Mouse (Mus musculus): ENCODE data around the gene Fcor. TPM values are rescaled to one million over a fixed set of nuclear protein-coding genes. Genes with fewer than 3 reads are reported as not detected.

Fcor gene
- polyA plus RNA-seq, 1 experiment, result 0.86 TPM

GRCm38 (mm10) chr8:3676131-3676992 lies 4.2 kb upstream of the Fcor start, which contains the start of gene Trappc5:
Trappc5 (plus strand) TSS chr8:3676299.
- Histone ChIP-seq H3K36me3 (ENCODE audit: control insufficient read depth, insufficient read depth, low read length) (peaks cover 18% of the 10 kb centered on the region), H3K4me1 (ENCODE audit: control insufficient read depth, insufficient read depth, insufficient read length) (peaks cover 2% of the 10 kb centered on the region; the same call in 1 of the 2 replicates), H3K4me3 (ENCODE audit: extremely low read depth, insufficient read depth, insufficient read length) (peak within 1 kb of the TSS; percentile 82), H3K27ac (ENCODE audit: insufficient read depth, low read length) (peak within 1 kb of the TSS; percentile 96), H3K27me3 (ENCODE audit: control insufficient read depth, insufficient read depth, low read length) (no peaks in the 10 kb centered on the region)
- TF ChIP-seq POLR2A (IDR thresholded peaks at IDR 0.05; ENCODE audit: low read depth, low read length), result peak; percentile 74
- TF ChIP-seq CTCF (IDR thresholded peaks at IDR 0.05; ENCODE audit: extremely low read depth, insufficient read depth, insufficient read length, insufficient replicate concordance), result peak; percentile 94
- under 1% methylated on average over 61 of the region's 61 CpGs for WGBS
- DNase-seq (ENCODE audit: low read depth in 1 of 2, low spot score in 2 of 2), result peak; percentile 86 to 92

- no peak for TF ChIP-seq CTCF (IDR thresholded peaks at IDR 0.05; ENCODE audit: extremely low read depth, insufficient read depth, insufficient read length, insufficient replicate concordance)
- no peak for TF ChIP-seq POLR2A (IDR thresholded peaks at IDR 0.05; ENCODE audit: low read depth, low read length)
- WGBS, result 82% methylated on average over 3 of the region's 3 CpGs
- Histone ChIP-seq H3K4me1 (ENCODE audit: control insufficient read depth, insufficient read depth, insufficient read length) (peaks cover 2% of the 10 kb centered on the region; the same call in 1 of the 2 replicates), H3K27ac (ENCODE audit: insufficient read depth, low read length) (no peak overlapping the region), H3K36me3 (ENCODE audit: control insufficient read depth, insufficient read depth, low read length) (peaks cover 10% of the 10 kb centered on the region), H3K27me3 (ENCODE audit: control insufficient read depth, insufficient read depth, low read length) (no peaks in the 10 kb centered on the region), H3K4me3 (ENCODE audit: extremely low read depth, insufficient read depth, insufficient read length) (no peak overlapping the region)
- DNase-seq (ENCODE audit: low read depth in 1 of 2, low spot score in 2 of 2), result no peak
Measured at GRCm38 (mm10) chr8:3674671-3675070, 2.5 kb upstream of the Fcor start.

- peak overlapping the region; percentile 27; the same call in 1 of the 2 replicates for H3K27ac ChIP-seq (ENCODE audit: insufficient read depth, low read length)
- 22% methylated on average over 2 of the region's 2 CpGs for WGBS
- no peak for TF ChIP-seq POLR2A (IDR thresholded peaks at IDR 0.05; ENCODE audit: low read depth, low read length)
- TF ChIP-seq CTCF (IDR thresholded peaks at IDR 0.05; ENCODE audit: extremely low read depth, insufficient read depth, insufficient read length, insufficient replicate concordance), result no peak
- H3K4me3 ChIP-seq (ENCODE audit: extremely low read depth, insufficient read depth, insufficient read length), result no peak overlapping the region
- H3K36me3 ChIP-seq (ENCODE audit: control insufficient read depth, insufficient read depth, low read length), result no peaks in the 10 kb centered on the region
- no peaks in the 10 kb centered on the region for H3K27me3 ChIP-seq (ENCODE audit: control insufficient read depth, insufficient read depth, low read length)
- DNase-seq (ENCODE audit: low read depth in 1 of 2, low spot score in 2 of 2), result peak in 1 of 2 experiments; percentile 49
- H3K4me1 ChIP-seq (ENCODE audit: control insufficient read depth, insufficient read depth, insufficient read length), result peaks cover 6% of the 10 kb centered on the region; the same call in 1 of the 2 replicates
Measured at GRCm38 (mm10) chr8:3670388-3670787, 1.8 kb downstream of the Fcor start.

GRCm38 (mm10) chr8:3665507-3665906 lies 6.7 kb downstream of the Fcor start, which contains the start of gene Mcemp1:
Mcemp1 (plus strand) TSS chr8:3665754.
- H3K27ac ChIP-seq (ENCODE audit: insufficient read depth, low read length), result peak within 1 kb of the TSS; percentile 60; the same call in 1 of the 2 replicates
- H3K4me1 ChIP-seq (ENCODE audit: control insufficient read depth, insufficient read depth, insufficient read length), result peaks cover 17% of the 10 kb centered on the region; the same call in 1 of the 2 replicates
- H3K36me3 ChIP-seq (ENCODE audit: control insufficient read depth, insufficient read depth, low read length), result no peaks in the 10 kb centered on the region
- TF ChIP-seq POLR2A (IDR thresholded peaks at IDR 0.05; ENCODE audit: low read depth, low read length), result no peak
- no peak for TF ChIP-seq CTCF (IDR thresholded peaks at IDR 0.05; ENCODE audit: extremely low read depth, insufficient read depth, insufficient read length, insufficient replicate concordance)
- H3K27me3 ChIP-seq (ENCODE audit: control insufficient read depth, insufficient read depth, low read length), result no peaks in the 10 kb centered on the region
- 82% methylated on average over 6 of the region's 6 CpGs for WGBS
- no peak for DNase-seq (ENCODE audit: low read depth in 1 of 2, low spot score in 2 of 2)
- peak within 1 kb of the TSS; percentile 6; the same call in 1 of the 2 replicates for H3K4me3 ChIP-seq (ENCODE audit: extremely low read depth, insufficient read depth, insufficient read length)

GRCm38 (mm10) chr8:3664405-3664804 lies 7.8 kb downstream of the Fcor start:
- no peak for TF ChIP-seq CTCF (IDR thresholded peaks at IDR 0.05; ENCODE audit: extremely low read depth, insufficient read depth, insufficient read length, insufficient replicate concordance)
- no peak for TF ChIP-seq POLR2A (IDR thresholded peaks at IDR 0.05; ENCODE audit: low read depth, low read length)
- Histone ChIP-seq H3K27me3 (ENCODE audit: control insufficient read depth, insufficient read depth, low read length) (no peaks in the 10 kb centered on the region), H3K4me1 (ENCODE audit: control insufficient read depth, insufficient read depth, insufficient read length) (peaks cover 17% of the 10 kb centered on the region), H3K4me3 (ENCODE audit: extremely low read depth, insufficient read depth, insufficient read length) (no peak overlapping the region), H3K36me3 (ENCODE audit: control insufficient read depth, insufficient read depth, low read length) (no peaks in the 10 kb centered on the region), H3K27ac (ENCODE audit: insufficient read depth, low read length) (peak overlapping the region; percentile 60)
- WGBS, result 26% methylated on average over 5 of the region's 5 CpGs
- no peak for DNase-seq (ENCODE audit: low read depth in 1 of 2, low spot score in 2 of 2)

GRCm38 (mm10) chr8:3660889-3661288 lies 11.3 kb downstream of the Fcor start:
- WGBS, result 31% methylated on average over 8 of the region's 8 CpGs
- Histone ChIP-seq H3K4me3 (ENCODE audit: extremely low read depth, insufficient read depth, insufficient read length) (no peak overlapping the region), H3K27ac (ENCODE audit: insufficient read depth, low read length) (peak overlapping the region; percentile 7), H3K27me3 (ENCODE audit: control insufficient read depth, insufficient read depth, low read length) (no peaks in the 10 kb centered on the region), H3K4me1 (ENCODE audit: control insufficient read depth, insufficient read depth, insufficient read length) (peaks cover 16% of the 10 kb centered on the region), H3K36me3 (ENCODE audit: control insufficient read depth, insufficient read depth, low read length) (no peaks in the 10 kb centered on the region)
- TF ChIP-seq CTCF (IDR thresholded peaks at IDR 0.05; ENCODE audit: extremely low read depth, insufficient read depth, insufficient read length, insufficient replicate concordance) (no peak), POLR2A (IDR thresholded peaks at IDR 0.05; ENCODE audit: low read depth, low read length) (no peak)
- no peak for DNase-seq (ENCODE audit: low read depth in 1 of 2, low spot score in 2 of 2)
